In the genomic region with DNA sequence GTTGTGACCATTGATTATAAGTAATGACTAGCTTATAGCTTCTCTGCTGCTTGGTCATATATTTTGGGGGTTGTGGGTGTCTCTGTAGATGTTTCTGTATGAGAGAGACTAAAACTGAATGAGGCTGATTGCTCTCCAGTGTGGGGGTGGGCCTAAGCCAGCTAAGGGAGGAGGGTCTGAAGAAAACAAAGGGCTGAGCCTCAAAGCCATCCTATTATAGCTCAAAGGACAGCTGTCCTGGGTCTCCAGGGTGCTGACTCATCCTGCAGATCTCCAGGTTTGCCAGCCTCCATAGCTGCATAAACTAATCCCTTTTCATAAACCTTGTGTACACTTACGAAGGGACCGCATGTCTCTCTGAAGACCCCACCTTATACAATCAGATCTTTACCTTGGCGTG, we compare ENCODE assay signal across 30 mouse cellular contexts.
DNase-seq lines count a peak whose midpoint lies in the region; ATAC-seq and TF ChIP-seq lines count a peak whose summit lies in the region.
"Had no signal": no experiment of that assay in that cellular context is flagged by ENCODE, and none has a peak within 500 bp of the region (broad histone marks: within the 10 kb centered on the region; RNA-seq: fewer than 3 reads in every experiment).

No protein-coding gene starts in this region.

- peak overlapping the region; percentile 67 for H3K27ac ChIP-seq in hindbrain, embryonic 10.5 days
- no peak overlapping the region for H3K27ac ChIP-seq in hindbrain, embryonic 14.5 days
- H3K27ac ChIP-seq in midbrain, embryonic 13.5 days = no peak overlapping the region
- no peak overlapping the region for H3K27ac ChIP-seq in midbrain, embryonic 15.5 days
- no peak overlapping the region for H3K27ac ChIP-seq in hindbrain, embryonic 12.5 days
- no peak overlapping the region for H3K27ac ChIP-seq in thymus, adult 2 months (ENCODE audit: control insufficient read depth, insufficient read depth, low read length)
- H3K27ac ChIP-seq: embryonic facial prominence, embryonic 13.5 days; forebrain, embryonic 10.5 days; heart, adult 2 months; heart, embryonic 13.5 days; liver, embryonic 12.5 days; neural tube, embryonic 15.5 days had no signal

- H3K4me2 ChIP-seq in hindbrain, embryonic 14.5 days (replicated peaks) = no peak overlapping the region
- H3K4me2 ChIP-seq in midbrain, embryonic 13.5 days (replicated peaks) = no peak overlapping the region
- H3K4me2 ChIP-seq in midbrain, embryonic 15.5 days = no peak overlapping the region
- no peak overlapping the region for H3K4me2 ChIP-seq in hindbrain, embryonic 12.5 days (replicated peaks)
- H3K4me2 ChIP-seq: embryonic facial prominence, embryonic 13.5 days; heart, embryonic 13.5 days; liver, embryonic 12.5 days; neural tube, embryonic 15.5 days had no signal

- TF ChIP-seq POLR2A in thymus, adult 2 months (IDR thresholded peaks at IDR 0.05; ENCODE audit: control insufficient read depth, extremely low read depth, insufficient read depth, low read length, poor library complexity) = no peak

- no peak for ATAC-seq in hindbrain, embryonic 14.5 days (ENCODE audit: low FRiP score)
- peak; percentile 60; the same call in 1 of the 2 replicates for ATAC-seq in midbrain, embryonic 13.5 days
- no peak for ATAC-seq in midbrain, embryonic 15.5 days (replicated peaks)
- ATAC-seq in hindbrain, embryonic 12.5 days (ENCODE audit: low FRiP score) = peak; percentile 46; the same call in 1 of the 2 replicates
- ATAC-seq: CD4-positive, CD25-positive, alpha-beta regulatory T cell, adult 4 months; forebrain, postnatal 0 days; liver, embryonic 12.5 days; liver, postnatal 0 days; lung, postnatal 0 days had no signal

- 74% methylated on average over 3 of the region's 3 CpGs for WGBS in hindbrain, embryonic 10.5 days
- 75% methylated on average over 3 of the region's 3 CpGs for WGBS in hindbrain, embryonic 14.5 days
- WGBS in midbrain, embryonic 13.5 days = 52% methylated on average over 3 of the region's 3 CpGs
- 48% methylated on average over 3 of the region's 3 CpGs for WGBS in midbrain, embryonic 15.5 days
- WGBS in hindbrain, embryonic 12.5 days = 69% methylated on average over 3 of the region's 3 CpGs
- WGBS in thymus, adult 2 months = 95% methylated on average over 3 of the region's 3 CpGs

- no peaks in the 10 kb centered on the region for H3K36me3 ChIP-seq in hindbrain, embryonic 10.5 days
- no peaks in the 10 kb centered on the region for H3K36me3 ChIP-seq in hindbrain, embryonic 14.5 days (replicated peaks; ENCODE audit: control insufficient read depth, insufficient read depth)
- H3K36me3 ChIP-seq in midbrain, embryonic 13.5 days = no peaks in the 10 kb centered on the region
- H3K36me3 ChIP-seq in midbrain, embryonic 15.5 days (replicated peaks) = no peaks in the 10 kb centered on the region
- no peaks in the 10 kb centered on the region for H3K36me3 ChIP-seq in hindbrain, embryonic 12.5 days
- H3K36me3 ChIP-seq in thymus, adult 2 months (ENCODE audit: control insufficient read depth, insufficient read depth, low read length) = no peaks in the 10 kb centered on the region
- H3K36me3 ChIP-seq: embryonic facial prominence, embryonic 13.5 days; forebrain, embryonic 10.5 days; heart, embryonic 13.5 days; liver, embryonic 12.5 days; neural tube, embryonic 15.5 days had no signal

- no peak overlapping the region for H3K9ac ChIP-seq in hindbrain, embryonic 14.5 days
- no peak overlapping the region for H3K9ac ChIP-seq in midbrain, embryonic 13.5 days (replicated peaks)
- H3K9ac ChIP-seq in midbrain, embryonic 15.5 days = no peak overlapping the region
- H3K9ac ChIP-seq in hindbrain, embryonic 12.5 days = no peak overlapping the region
- H3K9ac ChIP-seq: embryonic facial prominence, embryonic 13.5 days; forebrain, postnatal 0 days; heart, embryonic 13.5 days; liver, embryonic 12.5 days; liver, postnatal 0 days; neural tube, embryonic 15.5 days had no signal

- no peak for DNase-seq in hindbrain, embryonic 10.5 days (ENCODE audit: low spot score)
- DNase-seq in hindbrain, embryonic 14.5 days (ENCODE audit: low spot score) = no peak
- no peak for DNase-seq in lung, adult 18-20 months
- no peak for DNase-seq in thymus, adult 2 months
- DNase-seq: adrenal gland, postnatal 25 days; cerebellum, adult 2 months; cerebellum, postnatal 14 days; forebrain, postnatal 0 days; heart, adult 2 months; heart, postnatal 10 days; kidney, adult 18-20 months; kidney, postnatal 36 days; layer of hippocampus, postnatal 36 days; left cerebral cortex, postnatal 4 days; liver, postnatal 0 days; lung, postnatal 4 days; right cerebral cortex, adult 18-20 months; spleen, adult 18-20 months; thymus, postnatal 36 days had no signal

- H3K4me1 ChIP-seq in hindbrain, embryonic 10.5 days (replicated peaks) = peaks cover 27% of the 10 kb centered on the region
- no peaks in the 10 kb centered on the region for H3K4me1 ChIP-seq in hindbrain, embryonic 14.5 days (replicated peaks; ENCODE audit: control insufficient read depth, insufficient read depth, low read length)
- H3K4me1 ChIP-seq in midbrain, embryonic 13.5 days (replicated peaks) = peaks cover 18% of the 10 kb centered on the region
- H3K4me1 ChIP-seq in midbrain, embryonic 15.5 days = 0 out of 2 replicates have a peak, but pooled peaks cover 8% of the 10 kb centered on the region
- peaks cover 11% of the 10 kb centered on the region; the same call in 1 of the 2 replicates for H3K4me1 ChIP-seq in hindbrain, embryonic 12.5 days
- H3K4me1 ChIP-seq in thymus, adult 2 months (replicated peaks; ENCODE audit: control insufficient read depth, insufficient read depth, low read length) = peaks cover 6% of the 10 kb centered on the region; the same call in 1 of the 2 replicates
- H3K4me1 ChIP-seq: embryonic facial prominence, embryonic 13.5 days; heart, embryonic 13.5 days; liver, embryonic 12.5 days; neural tube, embryonic 15.5 days had no signal

- H3K4me3 ChIP-seq in hindbrain, embryonic 10.5 days = no peak overlapping the region
- no peak overlapping the region for H3K4me3 ChIP-seq in hindbrain, embryonic 14.5 days (replicated peaks; ENCODE audit: low read length)
- no peak overlapping the region for H3K4me3 ChIP-seq in midbrain, embryonic 13.5 days (replicated peaks)
- H3K4me3 ChIP-seq in midbrain, embryonic 15.5 days = no peak overlapping the region
- H3K4me3 ChIP-seq in hindbrain, embryonic 12.5 days = no peak overlapping the region
- no peak overlapping the region for H3K4me3 ChIP-seq in thymus, adult 2 months (ENCODE audit: control insufficient read depth, insufficient read depth, low read length)
- H3K4me3 ChIP-seq: embryonic facial prominence, embryonic 13.5 days; forebrain, embryonic 10.5 days; heart, adult 2 months; heart, embryonic 13.5 days; liver, embryonic 12.5 days; megakaryocyte, embryonic 14.5 days; neural tube, embryonic 15.5 days had no signal

- H3K27me3 ChIP-seq in hindbrain, embryonic 10.5 days (ENCODE audit: insufficient read depth, poor library complexity, severe bottlenecking) = peaks cover 2% of the 10 kb centered on the region
- H3K27me3 ChIP-seq in hindbrain, embryonic 14.5 days (ENCODE audit: control insufficient read depth, insufficient read depth, low read length) = no peaks in the 10 kb centered on the region
- 0 out of 2 replicates have a peak, but pooled peaks cover 3% of the 10 kb centered on the region for H3K27me3 ChIP-seq in midbrain, embryonic 13.5 days
- no peaks in the 10 kb centered on the region for H3K27me3 ChIP-seq in midbrain, embryonic 15.5 days (replicated peaks)
- no peaks in the 10 kb centered on the region for H3K27me3 ChIP-seq in hindbrain, embryonic 12.5 days
- no peaks in the 10 kb centered on the region for H3K27me3 ChIP-seq in thymus, adult 2 months (ENCODE audit: control insufficient read depth, insufficient read depth, low read length)
- H3K27me3 ChIP-seq: liver, embryonic 12.5 days; neural tube, embryonic 15.5 days had no signal

- no peaks in the 10 kb centered on the region for H3K9me3 ChIP-seq in hindbrain, embryonic 10.5 days
- H3K9me3 ChIP-seq in hindbrain, embryonic 14.5 days (ENCODE audit: control insufficient read depth, low read length) = no peaks in the 10 kb centered on the region
- no peaks in the 10 kb centered on the region for H3K9me3 ChIP-seq in midbrain, embryonic 13.5 days
- no peaks in the 10 kb centered on the region for H3K9me3 ChIP-seq in midbrain, embryonic 15.5 days
- H3K9me3 ChIP-seq in hindbrain, embryonic 12.5 days (replicated peaks) = no peaks in the 10 kb centered on the region
- H3K9me3 ChIP-seq: embryonic facial prominence, embryonic 13.5 days; forebrain, embryonic 10.5 days; heart, embryonic 13.5 days; liver, embryonic 12.5 days; megakaryocyte, embryonic 14.5 days; neural tube, embryonic 15.5 days had no signal

- no peak for TF ChIP-seq CTCF in thymus, adult 2 months (IDR thresholded peaks at IDR 0.05; ENCODE audit: borderline replicate concordance, control insufficient read depth, extremely low read depth, insufficient read depth, low read length, poor library complexity)

Comparison
In these comparisons a context has a peak if more than half of its experiments do, and no peak if none do; other contexts are left out.
1. ATAC-seq: peak in midbrain, embryonic 13.5 days (single experiment) and hindbrain, embryonic 12.5 days (single experiment); none in hindbrain, embryonic 14.5 days (single experiment) and midbrain, embryonic 15.5 days (single experiment).